ENCODE assay signal across 26 mouse cellular contexts in genomic region chr3:37890202-37890601, GRCm38 (mm10).
"Had no signal": no experiment of that assay in that cellular context is flagged by ENCODE, and none has a peak within 500 bp of the region (broad histone marks: within the 10 kb centered on the region; RNA-seq: fewer than 3 reads in every experiment).

No protein-coding gene starts in this region.

- H3K27ac ChIP-seq: gastrocnemius, adult 2 months; heart, adult 2 months; heart, embryonic 13.5 days; heart, embryonic 15.5 days; hindbrain, embryonic 10.5 days; hindbrain, embryonic 12.5 days; hindbrain, embryonic 14.5 days; intestine, embryonic 15.5 days; layer of hippocampus, adult 2 months; left cerebral cortex, adult 2 months; limb, embryonic 10.5 days; limb, embryonic 12.5 days had no signal

- H3K9me3 ChIP-seq: heart, embryonic 15.5 days; hindbrain, embryonic 10.5 days; intestine, embryonic 15.5 days; limb, embryonic 10.5 days had no signal

- H3K4me3 ChIP-seq: gastrocnemius, adult 2 months; heart, adult 2 months; heart, embryonic 13.5 days; heart, embryonic 15.5 days; hindbrain, embryonic 10.5 days; hindbrain, embryonic 12.5 days; intestine, embryonic 15.5 days; layer of hippocampus, adult 2 months; left cerebral cortex, adult 2 months; limb, embryonic 10.5 days; limb, embryonic 12.5 days had no signal

- H3K9ac ChIP-seq: heart, embryonic 13.5 days; heart, embryonic 15.5 days; hindbrain, embryonic 12.5 days; hindbrain, embryonic 14.5 days; intestine, embryonic 15.5 days; limb, embryonic 12.5 days had no signal

- H3K4me2 ChIP-seq: heart, embryonic 11.5 days; heart, embryonic 13.5 days; heart, embryonic 15.5 days; hindbrain, embryonic 12.5 days; hindbrain, embryonic 14.5 days; intestine, embryonic 15.5 days; limb, embryonic 12.5 days had no signal

- H3K27me3 ChIP-seq: heart, embryonic 13.5 days; heart, embryonic 15.5 days; hindbrain, embryonic 12.5 days; intestine, embryonic 15.5 days; limb, embryonic 12.5 days had no signal

- DNase-seq: gastrocnemius, adult 2 months; gastrocnemius, postnatal 10 days; gastrocnemius, postnatal 25 days; heart, adult 2 months; heart, postnatal 14 days; heart, postnatal 36 days; kidney, adult 18-20 months; kidney, adult 8-10 months; kidney, postnatal 10 days; kidney, postnatal 25 days; kidney, postnatal 4 days; liver had no signal

- ATAC-seq: hindbrain, embryonic 16.5 days; inflammation-experienced regulatory T-cells, adult 6 months; intestine, embryonic 15.5 days; intestine, postnatal 0 days had no signal

- H3K4me1 ChIP-seq: hindbrain, embryonic 10.5 days; hindbrain, embryonic 12.5 days had no signal

- H3K36me3 ChIP-seq: heart, embryonic 13.5 days; heart, embryonic 15.5 days; hindbrain, embryonic 10.5 days; hindbrain, embryonic 12.5 days; intestine, embryonic 15.5 days; limb, embryonic 10.5 days; limb, embryonic 12.5 days had no signal
